Mouse (Mus musculus) 3T3-L1 (cell line): Measurements from ENCODE around the gene Insrr.

Experiments used
- DNase-seq: peaks from one replicate; pipeline ENCODE4 v3.0.0-alpha.2; 2015; ENCODE audit warnings: low read depth, low spot score

Gene Insrr

GRCm38 (mm10) chr3:87796736-87797334 lies at the start of gene Insrr:
Insrr (plus strand) TSS chr3:87796951.
- DNase-seq, result no peak

GRCm38 (mm10) chr3:87748431-87748830 lies 48.3 kb upstream of the Insrr start, which contains the start of gene Lrrc71:
Lrrc71 (minus strand) TSS chr3:87748625.
- DNase-seq, result no peak

GRCm38 (mm10) chr3:87749036-87749435 lies 47.7 kb upstream of the Insrr start:
- peak; percentile 87 for DNase-seq

- DNase-seq, result no peak
Measured at GRCm38 (mm10) chr3:87749977-87750376, 46.8 kb upstream of the Insrr start.

- no peak for DNase-seq
Measured at GRCm38 (mm10) chr3:87752567-87752966, 44.2 kb upstream of the Insrr start.

GRCm38 (mm10) chr3:87753829-87754228 lies 42.9 kb upstream of the Insrr start:
- no peak for DNase-seq

GRCm38 (mm10) chr3:87755964-87756363 lies 40.8 kb upstream of the Insrr start:
- peak; percentile 51 for DNase-seq

- DNase-seq, result no peak
Measured at GRCm38 (mm10) chr3:87756488-87756887, 40.3 kb upstream of the Insrr start.

GRCm38 (mm10) chr3:87758641-87759040 lies 38.1 kb upstream of the Insrr start:
- DNase-seq, result peak; percentile 80

- peak; percentile 83 for DNase-seq
Measured at GRCm38 (mm10) chr3:87761408-87762375, 35.1 kb upstream of the Insrr start.

- no peak for DNase-seq
Measured at GRCm38 (mm10) chr3:87763202-87763601, 33.5 kb upstream of the Insrr start.

- peak; percentile 93 for DNase-seq
Measured at GRCm38 (mm10) chr3:87763683-87764289, 33.0 kb upstream of the Insrr start.

GRCm38 (mm10) chr3:87764506-87764905 lies 32.2 kb upstream of the Insrr start:
- peak; percentile 74 for DNase-seq

- peak; percentile 77 for DNase-seq
Measured at GRCm38 (mm10) chr3:87765091-87765490, 31.7 kb upstream of the Insrr start.

- no peak for DNase-seq
Measured at GRCm38 (mm10) chr3:87765631-87766283, 31.0 kb upstream of the Insrr start.

- DNase-seq, result no peak
Measured at GRCm38 (mm10) chr3:87766284-87766667, 30.5 kb upstream of the Insrr start.

GRCm38 (mm10) chr3:87767764-87768163 lies 29.0 kb upstream of the Insrr start:
- DNase-seq, result peak; percentile 31

GRCm38 (mm10) chr3:87768431-87768830 lies 28.3 kb upstream of the Insrr start:
- DNase-seq, result peak; percentile 51

- peak; percentile 85 for DNase-seq
Measured at GRCm38 (mm10) chr3:87768844-87769243, 27.9 kb upstream of the Insrr start.

GRCm38 (mm10) chr3:87769506-87769905 lies 27.2 kb upstream of the Insrr start:
- DNase-seq, result no peak

- DNase-seq, result peak; percentile 86
Measured at GRCm38 (mm10) chr3:87770280-87770679, 26.5 kb upstream of the Insrr start.

- no peak for DNase-seq
Measured at GRCm38 (mm10) chr3:87771088-87771487, 25.7 kb upstream of the Insrr start.
